Mouse (Mus musculus) spleen, adult 2 months (tissue): ENCODE measurements around the gene Tas2r134.

Experiments
- CTCF ChIP-seq: fragments of 200-500 bp; IDR thresholded peaks from 2 replicates; pipeline ENCODE4 v1.5.1; 2011; ENCODE audit warnings: mild to moderate bottlenecking, inconsistent platforms; ENCODE audit not compliant: insufficient read depth, insufficient read length, insufficient replicate concordance; ENCODE audit errors: extremely low read depth
- POLR2A ChIP-seq: fragments of 200-500 bp; IDR thresholded peaks from 2 replicates; pipeline ENCODE4 v1.6.1; 2011; ENCODE audit warnings: low read depth, low read length, inconsistent platforms

DNA sequence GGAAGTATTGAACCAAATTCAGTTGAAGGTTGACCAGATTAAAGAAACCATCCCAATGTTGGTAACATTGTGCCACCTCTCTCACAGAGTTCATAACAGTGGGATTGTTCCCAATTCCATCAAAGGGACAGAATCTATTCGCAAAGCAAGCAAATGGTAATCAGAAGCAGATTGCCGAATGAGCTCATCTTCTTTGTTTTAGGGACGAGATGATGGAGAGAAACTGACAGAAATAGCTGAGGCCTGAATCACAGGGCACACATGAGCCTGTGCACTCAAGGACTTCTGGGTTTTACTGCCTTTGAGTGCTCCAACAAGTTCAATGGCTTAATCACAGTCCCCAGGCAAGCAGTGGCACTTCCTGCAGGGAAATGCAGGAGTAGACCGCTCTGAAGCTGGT is 13.6 kb upstream of the Tas2r134 start:
- no peak for TF ChIP-seq CTCF
- TF ChIP-seq POLR2A: no peak
